Mouse (Mus musculus) lung, postnatal 0 days (tissue): ENCODE results near the gene Hs2st1. TPM values are rescaled to one million over a fixed set of nuclear protein-coding genes. Genes with fewer than 3 reads are reported as not detected.
A peak's percentile ranks its signal among the peaks of the same experiment; 100 is the strongest.

Experiments
- ATAC-seq: fragments of 200-750 bp; cut with Nextera tagmentation; 2 replicates; pipeline ENCODE4 v1.8.0; 2017; ENCODE audit warnings: moderate library complexity
- DNase-seq: peaks from one replicate; pipeline ENCODE4 v3.0.0-alpha.2; 2016; ENCODE audit warnings: low spot score
- H3K27ac ChIP-seq: fragments of 300-500 bp; sonication (generic); 2 replicates; pipeline ENCODE4 v1.5.1; 2014; ENCODE audit warnings: antibody characterized with exemption, mild to moderate bottlenecking, low read length, mixed read lengths
- H3K27me3 ChIP-seq: fragments of 300-500 bp; sonication (generic); replicated peaks from 2 replicates; pipeline ENCODE4 v1.6.1; 2014; ENCODE audit warnings: low read length, mixed read lengths; ENCODE audit not compliant: insufficient read depth
- H3K36me3 ChIP-seq: fragments of 300-500 bp; sonication (generic); 2 replicates; pipeline ENCODE4 v1.6.1; 2014; ENCODE audit warnings: low read length, mixed read lengths; ENCODE audit not compliant: insufficient read depth
- H3K4me1 ChIP-seq: fragments of 300-500 bp; sonication (generic); 2 replicates; pipeline ENCODE4 v1.6.1; 2014; ENCODE audit warnings: antibody characterized with exemption, low read depth, low read length, mixed read lengths; ENCODE audit not compliant: insufficient read depth
- H3K4me2 ChIP-seq: fragments of 300-500 bp; sonication (generic); replicated peaks from 2 replicates; pipeline ENCODE4 v1.6.1; 2014; ENCODE audit warnings: low read depth, mild to moderate bottlenecking, low read length, moderate library complexity, mixed read lengths
- H3K4me3 ChIP-seq: fragments of 300-500 bp; sonication (generic); 2 replicates; pipeline ENCODE4 v1.5.1; 2014; ENCODE audit warnings: low read depth, low read length
- H3K9ac ChIP-seq: fragments of 300-500 bp; sonication (generic); replicated peaks from 2 replicates; pipeline ENCODE4 v1.6.1; 2014; ENCODE audit warnings: low read depth, mild to moderate bottlenecking
- H3K9me3 ChIP-seq: fragments of 300-500 bp; sonication (generic); 2 replicates; pipeline ENCODE4 v1.6.1; 2016; ENCODE audit warnings: low read length, mixed read lengths
- CTCF ChIP-seq: IDR thresholded peaks from 2 replicates; pipeline ENCODE4 v1.5.1; 2016; ENCODE audit warnings: antibody characterized with exemption, mild to moderate bottlenecking
- EP300 ChIP-seq: IDR thresholded peaks from 2 replicates; pipeline ENCODE4 v1.6.1; 2016; ENCODE audit warnings: antibody characterized with exemption, mild to moderate bottlenecking, control low read depth
- WGBS: fragments of 180-500 bp; shearing (Covaris S2); extraction: QIAGEN DNeasy Blood & Tissue Kit; methylation state at CpG from one replicate; pipeline ENCODE4 v1.1.7; 2014; 5-methylcytosine and 5-hydroxymethylcytosine counted together
- polyA plus RNA-seq: library from polyadenylated mRNA; unstranded; fragments of >200 nt; fragmentation: Nextera tagmentation; extraction: Ambion mirVana; gene quantifications from 2 replicates; pipeline ENCODE4 v1.2.1, GENCODE M21; 2015

The Hs2st1 gene
- polyA plus RNA-seq, 1 experiment from 2014 or later: 25.1 TPM

DNA sequence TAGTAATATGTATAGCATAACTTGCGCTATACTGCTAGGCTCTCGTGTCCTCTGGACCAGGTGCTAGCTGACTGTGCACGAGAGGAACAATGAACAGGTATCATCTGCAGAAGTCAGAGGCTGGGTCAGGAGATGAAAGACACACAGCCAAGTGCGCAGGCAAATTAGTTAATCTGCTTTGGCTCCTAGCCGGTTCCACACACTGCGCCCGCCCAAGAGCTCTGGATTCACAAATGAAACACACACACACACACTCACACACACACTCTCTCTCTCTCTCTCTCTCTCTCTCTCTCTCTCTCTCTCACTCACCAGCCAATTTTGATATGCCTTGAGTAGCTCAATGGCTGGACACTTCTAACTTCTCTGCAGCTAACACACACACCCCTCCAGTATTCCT is 42.1 kb downstream of the Hs2st1 start:
- Histone ChIP-seq H3K4me2 (no peak overlapping the region), H3K27me3 (no peaks in the 10 kb centered on the region), H3K27ac (no peak overlapping the region), H3K4me1 (no peaks in the 10 kb centered on the region), H3K9ac (no peak overlapping the region), H3K9me3 (no peaks in the 10 kb centered on the region), H3K36me3 (no peaks in the 10 kb centered on the region), H3K4me3 (no peak overlapping the region)
- 83% methylated on average over 7 of the region's 7 CpGs for whole genome bisulfite sequencing
- no peak for DNase-seq
- no peak for ATAC-seq
- TF ChIP-seq EP300 (no peak), CTCF (no peak)

- no peak for ATAC-seq
- Histone ChIP-seq H3K27me3 (no peaks in the 10 kb centered on the region), H3K4me2 (no peak overlapping the region), H3K9me3 (no peaks in the 10 kb centered on the region), H3K4me3 (no peak overlapping the region), H3K4me1 (no peaks in the 10 kb centered on the region), H3K36me3 (no peaks in the 10 kb centered on the region), H3K9ac (no peak overlapping the region), H3K27ac (no peak overlapping the region)
- TF ChIP-seq CTCF: no peak
- no peak for TF ChIP-seq EP300
- DNase-seq: no peak
- WGBS: 54% methylated on average over 10 of the region's 10 CpGs
These were observed 50.3 kb downstream of the Hs2st1 start for GRCm38 (mm10) chr3:144519581-144520272.

GRCm38 (mm10) chr3:144518917-144519316 is 51.1 kb downstream of the Hs2st1 start:
- H3K4me2 ChIP-seq: no peak overlapping the region
- H3K9me3 ChIP-seq: no peaks in the 10 kb centered on the region
- TF ChIP-seq CTCF (no peak), EP300 (no peak)
- no peaks in the 10 kb centered on the region for H3K27me3 ChIP-seq
- WGBS: 19% methylated on average over 5 of the region's 5 CpGs
- no peak overlapping the region for H3K9ac ChIP-seq
- no peak overlapping the region for H3K4me3 ChIP-seq
- DNase-seq (no peak), ATAC-seq (no peak)
- no peaks in the 10 kb centered on the region for H3K4me1 ChIP-seq
- no peak overlapping the region for H3K27ac ChIP-seq
- H3K36me3 ChIP-seq: no peaks in the 10 kb centered on the region

GRCm38 (mm10) chr3:144515286-144515685 is 54.7 kb downstream of the Hs2st1 start:
- Histone ChIP-seq H3K4me3 (no peak overlapping the region), H3K4me1 (no peaks in the 10 kb centered on the region), H3K9ac (no peak overlapping the region), H3K27ac (no peak overlapping the region), H3K36me3 (no peaks in the 10 kb centered on the region), H3K9me3 (no peaks in the 10 kb centered on the region), H3K27me3 (no peaks in the 10 kb centered on the region), H3K4me2 (no peak overlapping the region)
- TF ChIP-seq EP300: no peak
- TF ChIP-seq CTCF: no peak
- WGBS: 69% methylated on average over 7 of the region's 7 CpGs
- ATAC-seq (no peak), DNase-seq (no peak)

GRCm38 (mm10) chr3:144514122-144514505 is 55.9 kb downstream of the Hs2st1 start:
- Histone ChIP-seq H3K4me2 (no peak overlapping the region), H3K36me3 (no peaks in the 10 kb centered on the region), H3K9me3 (no peaks in the 10 kb centered on the region), H3K27me3 (no peaks in the 10 kb centered on the region), H3K4me3 (no peak overlapping the region), H3K9ac (no peak overlapping the region), H3K4me1 (no peaks in the 10 kb centered on the region), H3K27ac (no peak overlapping the region)
- DNase-seq (no peak), ATAC-seq (no peak)
- no peak for TF ChIP-seq CTCF
- no peak for TF ChIP-seq EP300
- 71% methylated on average over 10 of the region's 10 CpGs for WGBS

DNA sequence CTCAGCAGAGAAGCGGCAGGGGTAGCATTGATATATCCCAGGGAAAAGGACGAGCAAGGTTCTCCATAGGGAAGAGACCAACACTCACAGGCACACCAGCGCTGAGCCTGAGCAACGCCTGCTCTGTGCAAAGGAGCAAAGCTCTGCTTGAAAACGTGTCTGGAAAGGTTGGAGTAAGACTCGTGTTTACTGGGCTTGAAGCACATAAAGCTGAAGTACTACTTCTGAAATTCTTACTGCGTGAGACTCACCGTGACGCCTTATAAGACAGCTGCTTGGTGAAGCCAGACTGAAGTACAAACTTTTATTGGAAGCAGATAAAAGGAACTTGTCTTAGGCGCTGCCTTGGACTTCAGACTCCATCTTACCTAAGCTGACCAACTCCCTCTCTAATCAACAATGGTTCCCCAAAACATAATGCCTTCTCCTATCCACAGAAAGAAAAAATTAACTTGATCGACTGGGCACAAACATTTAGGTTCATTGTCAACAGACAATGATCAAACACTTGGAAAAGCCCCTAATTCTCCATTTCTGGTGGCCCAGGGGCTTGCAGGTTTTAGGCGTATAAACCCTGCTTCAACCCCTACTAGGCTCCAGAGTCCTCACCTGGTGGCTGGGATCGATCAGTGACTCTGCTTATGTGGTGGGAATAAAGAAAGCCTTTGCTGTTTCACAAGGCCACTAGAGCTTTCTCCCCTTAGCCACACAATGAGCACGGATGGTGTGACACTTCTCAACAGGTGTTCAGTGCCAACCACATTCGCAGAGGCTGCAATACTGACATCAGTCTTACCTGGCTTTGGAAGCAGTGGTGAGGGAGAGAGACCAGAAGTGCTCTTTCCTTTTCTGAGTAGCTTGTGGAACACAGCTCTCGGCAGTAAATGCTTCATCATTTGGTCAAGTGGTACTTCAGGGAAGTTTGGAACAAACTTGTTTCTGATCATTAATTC is 56.5 kb downstream of the Hs2st1 start:
- H3K9me3 ChIP-seq: no peaks in the 10 kb centered on the region
- H3K9ac ChIP-seq: no peak overlapping the region
- H3K4me3 ChIP-seq: no peak overlapping the region
- DNase-seq (peak; percentile 75), ATAC-seq (peak; percentile 90)
- H3K27ac ChIP-seq: no peak overlapping the region
- TF ChIP-seq EP300: no peak
- TF ChIP-seq CTCF: no peak
- no peaks in the 10 kb centered on the region for H3K27me3 ChIP-seq
- WGBS: 54% methylated on average over 16 of the region's 16 CpGs
- H3K36me3 ChIP-seq: no peaks in the 10 kb centered on the region
- no peak overlapping the region for H3K4me2 ChIP-seq
- H3K4me1 ChIP-seq: no peaks in the 10 kb centered on the region
